Mouse (Mus musculus) fat pad, adult 2 months (tissue): ENCODE data around the gene Bnip2.
"Not testable (repeated sequence)": the region's sequence is repeated elsewhere in the genome, so short reads cannot be mapped to it uniquely, and the experiment has no call there.

Experiments
- DNase-seq: peaks from one replicate; pipeline ENCODE4 v3.0.0-alpha.2; 2011; ENCODE audit warnings: low read depth, low spot score; ENCODE audit errors: extremely low read depth

The Bnip2 gene

GRCm38 (mm10) chr9:70010781-70011473 lies 21.7 kb downstream of the Bnip2 start:
- DNase-seq = no peak

GRCm38 (mm10) chr9:70011537-70012407 lies 22.5 kb downstream of the Bnip2 start:
- DNase-seq = no peak

- no peak for DNase-seq
Observed at GRCm38 (mm10) chr9:70012408-70012901, 23.2 kb downstream of the Bnip2 start, which contains the start of gene Gtf2a2. Gene Gtf2a2 (plus strand): TSS chr9:70012550.

- DNase-seq = no peak
Observed at GRCm38 (mm10) chr9:70015632-70016031, 26.4 kb downstream of the Bnip2 start.

GRCm38 (mm10) chr9:70018879-70019278 lies 29.6 kb downstream of the Bnip2 start:
- no peak for DNase-seq

GRCm38 (mm10) chr9:70021610-70022009 lies 32.3 kb downstream of the Bnip2 start:
- DNase-seq = no peak

GRCm38 (mm10) chr9:70022083-70022482 lies 32.8 kb downstream of the Bnip2 start:
- DNase-seq = no peak

GRCm38 (mm10) chr9:70023615-70024014 lies 34.3 kb downstream of the Bnip2 start:
- DNase-seq = not testable (repeated sequence)

- no peak for DNase-seq
Observed at GRCm38 (mm10) chr9:70024648-70025047, 35.4 kb downstream of the Bnip2 start.

- no peak for DNase-seq
Observed at GRCm38 (mm10) chr9:70025365-70026012, 36.2 kb downstream of the Bnip2 start.

GRCm38 (mm10) chr9:70032167-70032566 lies 42.9 kb downstream of the Bnip2 start:
- DNase-seq = no peak

- no peak for DNase-seq
Observed at GRCm38 (mm10) chr9:70033056-70033455, 43.8 kb downstream of the Bnip2 start.

- DNase-seq = no peak
Observed at GRCm38 (mm10) chr9:70034702-70035101, 45.4 kb downstream of the Bnip2 start.

GRCm38 (mm10) chr9:70036646-70037045 lies 47.4 kb downstream of the Bnip2 start:
- DNase-seq = no peak

GRCm38 (mm10) chr9:70037988-70038387 lies 48.7 kb downstream of the Bnip2 start, which contains the start of gene Gcnt3:
Gene Gcnt3 (minus strand): TSS chr9:70038088.
- no peak for DNase-seq

- no peak for DNase-seq
Observed at GRCm38 (mm10) chr9:70039597-70040385, 50.5 kb downstream of the Bnip2 start.

- no peak for DNase-seq
Observed at GRCm38 (mm10) chr9:70040570-70040969, 51.3 kb downstream of the Bnip2 start.

- DNase-seq = no peak
Observed at GRCm38 (mm10) chr9:70042137-70042536, 52.9 kb downstream of the Bnip2 start.

GRCm38 (mm10) chr9:70042935-70043334 lies 53.7 kb downstream of the Bnip2 start:
- no peak for DNase-seq

GRCm38 (mm10) chr9:70044865-70045264 lies 55.6 kb downstream of the Bnip2 start:
- DNase-seq = no peak

- DNase-seq = no peak
Observed at GRCm38 (mm10) chr9:70046255-70046654, 57.0 kb downstream of the Bnip2 start.
